Mouse (Mus musculus) kidney, adult 2 months (tissue): ENCODE results near the gene Fkbp5. TPM values are rescaled to one million over a fixed set of nuclear protein-coding genes. Genes with fewer than 3 reads are reported as not detected.
A peak's percentile ranks its signal among the peaks of the same experiment; 100 is the strongest.

Experiments used
- DNase-seq: peaks from one replicate; pipeline ENCODE4 v3.0.0; 2021
- H3K27ac ChIP-seq: fragments of 200-500 bp; 2 replicates; pipeline ENCODE4 v1.5.1; 2012; ENCODE audit warnings: low read depth, low read length, control low read depth, inconsistent platforms; ENCODE audit not compliant: insufficient read depth
- H3K27me3 ChIP-seq: fragments of 200-500 bp; replicated peaks from 2 replicates; pipeline ENCODE4 v1.6.1; 2012; ENCODE audit warnings: mild to moderate bottlenecking, moderate library complexity, low read length, inconsistent platforms; ENCODE audit not compliant: control insufficient read depth, insufficient read depth
- H3K36me3 ChIP-seq: fragments of 200-500 bp; 2 replicates; pipeline ENCODE4 v1.6.1; 2012; ENCODE audit warnings: mild to moderate bottlenecking, moderate library complexity, low read length, inconsistent platforms; ENCODE audit not compliant: control insufficient read depth, insufficient read depth
- H3K4me1 ChIP-seq: fragments of 200-500 bp; 2 replicates; pipeline ENCODE4 v1.6.1; 2011; ENCODE audit warnings: low read length; ENCODE audit not compliant: control insufficient read depth, insufficient read depth
- H3K4me3 ChIP-seq: fragments of 200-500 bp; 2 replicates; pipeline ENCODE4 v1.5.1; 2011; ENCODE audit warnings: mild to moderate bottlenecking, low read depth, low read length, control low read depth; ENCODE audit not compliant: insufficient read depth
- CTCF ChIP-seq: fragments of 200-500 bp; conservative IDR thresholded peaks from 2 replicates; pipeline ENCODE4 v1.5.1; 2011; ENCODE audit warnings: low read depth, mild to moderate bottlenecking, control low read depth, low read length, moderate library complexity, mixed read lengths; ENCODE audit not compliant: insufficient read depth, insufficient read length
- POLR2A ChIP-seq: fragments of 200-500 bp; IDR thresholded peaks from one replicate; pipeline ENCODE4 v1.6.1; 2011; ENCODE audit warnings: low read depth, low read length, control low read depth
- WGBS: fragments of 180-500 bp; shearing (Covaris S2); methylation state at CpG from one replicate; pipeline ENCODE4 v1.1.7; 2018; 5-methylcytosine and 5-hydroxymethylcytosine counted together
- polyA plus RNA-seq: library from polyadenylated mRNA; depleted of rRNA; stranded (reverse); fragments of >200 nt; gene quantifications from 2 replicates; pipeline ENCODE4 v1.2.3, GENCODE M21; 2012

Fkbp5 gene
- polyA plus RNA-seq, 1 experiment: 13.4 TPM

GRCm38 (mm10) chr17:28530506-28530905 is 13.2 kb upstream of the Fkbp5 start, which contains the start of gene Armc12:
Gene Armc12, plus strand, starts transcription at chr17:28530806.
- no peaks in the 10 kb centered on the region for H3K36me3 ChIP-seq
- H3K4me1 ChIP-seq: peaks cover 13% of the 10 kb centered on the region; the same call in 1 of the 2 replicates
- H3K27ac ChIP-seq: no peak within 1 kb of the TSS
- TF ChIP-seq CTCF (no peak), POLR2A (no peak)
- WGBS: 92% methylated on average over 6 of the region's 6 CpGs
- H3K27me3 ChIP-seq: no peaks in the 10 kb centered on the region
- no peak for DNase-seq
- H3K4me3 ChIP-seq: no peak within 1 kb of the TSS

GRCm38 (mm10) chr17:28529116-28529515 is 11.8 kb upstream of the Fkbp5 start:
- DNase-seq: no peak
- Histone ChIP-seq H3K27ac (no peak overlapping the region), H3K4me1 (peaks cover 13% of the 10 kb centered on the region; the same call in 1 of the 2 replicates), H3K4me3 (no peak overlapping the region), H3K36me3 (no peaks in the 10 kb centered on the region), H3K27me3 (no peaks in the 10 kb centered on the region)
- TF ChIP-seq POLR2A (no peak), CTCF (no peak)
- 69% methylated on average over 4 of the region's 4 CpGs for WGBS

DNA sequence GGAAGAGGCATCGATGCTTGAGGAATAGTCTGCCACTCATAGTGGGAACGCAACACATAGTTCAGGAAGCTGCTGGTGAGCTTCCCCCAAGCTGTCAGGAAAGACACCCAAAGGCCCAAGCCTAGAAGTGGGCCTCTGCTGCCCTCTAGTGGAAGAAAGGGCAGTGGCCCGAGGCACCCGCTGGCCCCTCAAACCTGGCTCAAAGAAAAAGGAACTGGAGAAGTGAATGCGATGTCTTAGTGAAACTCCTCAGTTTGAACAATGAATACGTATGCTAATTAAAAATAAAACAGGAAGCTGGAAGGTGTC is 10.7 kb upstream of the Fkbp5 start:
- Histone ChIP-seq H3K4me1 (peaks cover 13% of the 10 kb centered on the region; the same call in 1 of the 2 replicates), H3K4me3 (no peak overlapping the region), H3K27ac (no peak overlapping the region), H3K27me3 (no peaks in the 10 kb centered on the region), H3K36me3 (no peaks in the 10 kb centered on the region)
- peak; percentile 88 for DNase-seq
- TF ChIP-seq POLR2A: no peak
- TF ChIP-seq CTCF: peak; percentile 96
- WGBS: 2% methylated on average over 6 of the region's 6 CpGs

- DNase-seq: peak; percentile 46
- no peak overlapping the region; the same call in 1 of the 2 replicates for H3K4me3 ChIP-seq
- H3K27ac ChIP-seq: no peak overlapping the region
- TF ChIP-seq POLR2A: no peak
- no peak for TF ChIP-seq CTCF
- no peaks in the 10 kb centered on the region for H3K27me3 ChIP-seq
- H3K4me1 ChIP-seq: peaks cover 13% of the 10 kb centered on the region; the same call in 1 of the 2 replicates
- H3K36me3 ChIP-seq: no peaks in the 10 kb centered on the region
- 33% methylated on average over 12 of the region's 12 CpGs for WGBS
Observed at GRCm38 (mm10) chr17:28527184-28528042, 10.1 kb upstream of the Fkbp5 start.

DNA sequence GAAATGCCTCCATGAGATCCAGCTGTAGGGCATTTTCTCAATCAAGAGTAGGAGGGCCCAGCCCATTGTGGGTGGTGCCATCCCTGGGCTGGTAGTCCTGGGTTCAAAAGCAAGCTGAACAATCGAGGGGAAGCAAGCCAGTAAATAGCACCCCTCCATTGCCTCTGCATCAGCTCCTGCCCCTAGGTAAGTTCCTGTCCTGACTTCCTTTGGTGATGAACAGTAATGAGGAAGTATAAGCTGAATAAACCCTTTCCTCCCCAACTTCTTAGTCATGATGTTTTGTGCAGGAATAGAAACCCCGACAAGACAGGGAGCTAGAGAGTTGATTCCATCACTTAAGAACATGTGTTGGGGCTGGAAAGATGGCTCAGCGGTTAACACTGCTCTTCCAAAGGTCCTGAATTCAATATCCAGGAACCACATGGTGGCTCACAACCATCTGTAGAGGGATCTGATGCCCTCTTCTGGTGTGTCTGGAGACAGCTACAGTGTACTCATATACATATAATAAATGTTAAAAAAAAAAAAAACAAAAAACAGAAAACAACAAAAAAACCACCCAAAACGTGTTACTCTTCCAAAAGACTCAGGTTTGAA is 7.6 kb upstream of the Fkbp5 start:
- H3K27ac ChIP-seq: no peak overlapping the region
- 79% methylated on average over 4 of the region's 4 CpGs for WGBS

DNA sequence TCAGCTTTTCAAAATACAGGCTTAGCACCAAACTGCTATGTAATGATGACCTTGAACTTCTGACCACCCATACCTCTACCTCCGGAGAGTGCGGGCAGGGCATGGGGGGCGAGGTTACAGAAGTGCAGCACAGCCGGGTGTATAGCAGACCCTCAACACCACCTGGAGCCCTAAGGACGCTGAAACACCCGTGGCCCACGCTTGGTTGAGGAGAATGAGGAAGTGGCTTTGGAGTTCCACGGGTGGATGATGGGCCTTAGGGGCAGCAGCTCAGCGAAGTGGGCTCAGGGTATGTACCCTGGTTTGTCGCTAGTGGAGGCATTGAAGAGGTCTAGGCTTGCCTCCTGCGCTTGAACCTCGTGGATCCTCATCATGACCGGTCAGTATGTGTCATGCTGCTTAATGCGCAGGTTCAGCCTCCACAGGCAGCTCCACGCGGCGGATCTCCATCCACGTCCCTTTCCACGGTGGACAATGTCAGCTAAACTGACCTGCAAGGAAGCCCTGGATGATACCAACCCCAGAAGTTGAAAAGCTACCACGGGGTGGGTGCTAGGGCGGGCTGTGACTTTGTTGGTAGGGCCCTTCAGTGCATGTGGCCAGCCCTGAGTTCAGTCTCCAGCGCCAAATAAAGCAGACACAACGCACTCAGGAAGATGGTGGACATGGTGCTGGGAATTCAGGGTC is 6.8 kb upstream of the Fkbp5 start:
- 86% methylated on average over 23 of the region's 23 CpGs for WGBS
- DNase-seq: peak; percentile 20
- Histone ChIP-seq H3K4me1 (peaks cover 20% of the 10 kb centered on the region), H3K4me3 (peak overlapping the region; percentile 10; the same call in 1 of the 2 replicates), H3K36me3 (no peaks in the 10 kb centered on the region), H3K27me3 (no peaks in the 10 kb centered on the region), H3K27ac (peak overlapping the region; percentile 63; the same call in 1 of the 2 replicates)
- TF ChIP-seq CTCF (no peak), POLR2A (no peak)

More for the DNA sequence above, 7.6 kb upstream of the Fkbp5 start:
- no peak for TF ChIP-seq CTCF
- no peak for TF ChIP-seq POLR2A
- H3K27me3 ChIP-seq: no peaks in the 10 kb centered on the region
- DNase-seq: peak; percentile 14
- no peak overlapping the region for H3K4me3 ChIP-seq
- peaks cover 18% of the 10 kb centered on the region; the same call in 1 of the 2 replicates for H3K4me1 ChIP-seq
- no peaks in the 10 kb centered on the region for H3K36me3 ChIP-seq
